Mouse (Mus musculus) liver, embryonic 16.5 days (tissue): ENCODE data around the gene Igf1r. TPM values are rescaled to one million over a fixed set of nuclear protein-coding genes. Genes with fewer than 3 reads are reported as not detected.

Experiments used
- ATAC-seq: fragments of 200-750 bp; cut with Nextera tagmentation; 2 replicates; pipeline ENCODE4 v1.8.0; 2017; ENCODE audit warnings: low read depth, mild to moderate bottlenecking, moderate number of reproducible peaks, moderate library complexity
- H3K27ac ChIP-seq: fragments of 300-500 bp; sonication (generic); 2 replicates; pipeline ENCODE4 v1.5.1; 2014; ENCODE audit warnings: mild to moderate bottlenecking, low read length
- H3K27me3 ChIP-seq: fragments of 300-500 bp; sonication (generic); 2 replicates; pipeline ENCODE4 v1.6.1; 2014; ENCODE audit warnings: low read depth, low read length, mixed read lengths; ENCODE audit not compliant: control insufficient read depth, insufficient read depth
- H3K36me3 ChIP-seq: fragments of 300-500 bp; sonication (generic); 2 replicates; pipeline ENCODE4 v1.6.1; 2014; ENCODE audit warnings: mild to moderate bottlenecking; ENCODE audit not compliant: control insufficient read depth, insufficient read depth
- H3K4me1 ChIP-seq: fragments of 300-500 bp; sonication (generic); 2 replicates; pipeline ENCODE4 v1.6.1; 2014; ENCODE audit warnings: low read depth, low read length, mixed read lengths; ENCODE audit not compliant: control insufficient read depth
- H3K4me2 ChIP-seq: fragments of 300-500 bp; sonication (generic); 2 replicates; pipeline ENCODE4 v1.6.1; 2014; ENCODE audit warnings: low read depth, low read length, mixed read lengths
- H3K4me3 ChIP-seq: fragments of 300-500 bp; sonication (generic); 2 replicates; pipeline ENCODE4 v1.5.1; 2014; ENCODE audit warnings: low read depth, mild to moderate bottlenecking, low read length
- H3K9ac ChIP-seq: fragments of 300-500 bp; sonication (generic); 2 replicates; pipeline ENCODE4 v1.6.1; 2014; ENCODE audit warnings: low read depth, low read length
- H3K9me3 ChIP-seq: fragments of 300-500 bp; sonication (generic); replicated peaks from 2 replicates; pipeline ENCODE4 v1.6.1; 2016; ENCODE audit warnings: low read length; ENCODE audit not compliant: control insufficient read depth
- WGBS: fragments of 180-500 bp; shearing (Covaris S2); extraction: QIAGEN DNeasy Blood & Tissue Kit; methylation state at CpG from one replicate; pipeline ENCODE4 v1.1.7; 2014; ENCODE audit not compliant: insufficient replicate concordance; 5-methylcytosine and 5-hydroxymethylcytosine counted together
- polyA plus RNA-seq: library from polyadenylated mRNA; unstranded; fragments of >200 nt; fragmentation: Nextera tagmentation; extraction: Ambion mirVana; gene quantifications from 2 replicates; pipeline ENCODE4 v1.2.1, GENCODE M21; 2015

Igf1r gene
- polyA plus RNA-seq, 1 experiment from 2014 or later = 3.2 TPM

GRCm38 (mm10) chr7:68069324-68069723 is 116.7 kb downstream of the Igf1r start:
- H3K9ac ChIP-seq = no peak overlapping the region
- H3K4me2 ChIP-seq = no peak overlapping the region
- H3K4me1 ChIP-seq = peaks cover 6% of the 10 kb centered on the region

GRCm38 (mm10) chr7:68070030-68070429 is 117.4 kb downstream of the Igf1r start:
- H3K36me3 ChIP-seq = no peaks in the 10 kb centered on the region
- peak overlapping the region; percentile 41 for H3K4me2 ChIP-seq
- 5% methylated on average over 3 of the region's 3 CpGs for WGBS
- H3K4me3 ChIP-seq = no peak overlapping the region
- peaks cover 4% of the 10 kb centered on the region; the same call in 1 of the 2 replicates for H3K27me3 ChIP-seq
- no peak overlapping the region for H3K27ac ChIP-seq
- no peak; the same call in 1 of the 2 replicates for ATAC-seq
- H3K4me1 ChIP-seq = peaks cover 6% of the 10 kb centered on the region
- H3K9ac ChIP-seq = no peak overlapping the region
- no peaks in the 10 kb centered on the region for H3K9me3 ChIP-seq

More at GRCm38 (mm10) chr7:68069324-68069723, 116.7 kb downstream of the Igf1r start:
- Histone ChIP-seq H3K27ac (no peak overlapping the region), H3K4me3 (no peak overlapping the region), H3K9me3 (no peaks in the 10 kb centered on the region), H3K36me3 (no peaks in the 10 kb centered on the region), H3K27me3 (peaks cover 4% of the 10 kb centered on the region; the same call in 1 of the 2 replicates)
- ATAC-seq = no peak
- 67% methylated on average over 7 of the region's 7 CpGs for WGBS

- Histone ChIP-seq H3K9me3 (no peaks in the 10 kb centered on the region), H3K4me1 (peaks cover 6% of the 10 kb centered on the region), H3K4me3 (no peak overlapping the region), H3K36me3 (no peaks in the 10 kb centered on the region), H3K9ac (0 out of 2 replicates have a peak overlapping the region, but pooled peaks have one; percentile 18), H3K27me3 (peaks cover 4% of the 10 kb centered on the region; the same call in 1 of the 2 replicates), H3K27ac (0 out of 2 replicates have a peak overlapping the region, but pooled peaks have one; percentile 17), H3K4me2 (peak overlapping the region; percentile 41)
- WGBS = 6% methylated on average over 7 of the region's 7 CpGs
- peak; percentile 85 for ATAC-seq
These were observed 118.0 kb downstream of the Igf1r start for GRCm38 (mm10) chr7:68070626-68071025.

DNA sequence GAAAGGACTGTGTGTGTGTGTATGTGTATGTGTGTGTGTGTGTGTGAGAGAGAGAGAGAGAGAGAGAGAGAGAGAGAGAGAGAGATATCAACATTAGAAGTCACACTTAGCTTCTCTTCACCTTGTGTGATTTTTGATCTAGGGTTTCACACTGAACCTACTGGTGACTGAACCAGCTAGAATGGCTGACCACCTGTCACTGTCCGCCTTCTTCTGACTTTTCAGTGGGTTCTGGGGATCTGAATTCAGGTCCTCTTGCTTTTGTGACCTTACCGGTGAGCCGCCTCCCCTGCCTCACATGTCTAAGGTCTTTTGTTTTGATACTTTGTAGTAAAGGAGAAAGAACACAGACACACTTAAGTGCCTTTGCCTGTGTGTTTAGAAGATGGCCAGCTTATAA is 118.4 kb downstream of the Igf1r start:
- Histone ChIP-seq H3K9ac (no peak overlapping the region), H3K4me2 (no peak overlapping the region), H3K27ac (no peak overlapping the region), H3K27me3 (peaks cover 4% of the 10 kb centered on the region; the same call in 1 of the 2 replicates), H3K9me3 (no peaks in the 10 kb centered on the region), H3K4me1 (peaks cover 6% of the 10 kb centered on the region), H3K4me3 (no peak overlapping the region), H3K36me3 (no peaks in the 10 kb centered on the region)
- WGBS = 90% methylated on average over 3 of the region's 3 CpGs
- ATAC-seq = no peak

DNA sequence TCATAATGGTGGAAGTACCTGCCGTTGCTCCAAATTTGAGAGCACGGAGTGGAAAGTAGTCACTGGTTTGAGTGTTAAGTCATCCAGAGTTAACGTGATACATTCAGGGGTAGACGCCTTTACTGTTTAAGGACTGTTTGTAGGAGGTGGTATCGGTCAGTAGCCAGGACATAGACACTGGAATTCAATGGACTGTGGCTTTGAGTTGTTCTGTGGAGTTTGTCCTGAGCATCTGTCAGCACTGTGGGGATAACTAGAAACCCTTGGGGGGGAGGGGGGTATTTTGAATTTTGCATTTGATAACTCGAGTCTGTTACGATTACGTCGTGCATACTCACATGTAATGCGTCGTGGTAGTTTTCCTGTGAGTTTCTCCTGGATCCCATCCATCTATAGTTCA is 119.1 kb downstream of the Igf1r start:
- WGBS = 85% methylated on average over 11 of the region's 11 CpGs
- Histone ChIP-seq H3K4me2 (no peak overlapping the region), H3K9ac (no peak overlapping the region), H3K4me3 (no peak overlapping the region), H3K36me3 (no peaks in the 10 kb centered on the region), H3K4me1 (peaks cover 6% of the 10 kb centered on the region), H3K9me3 (no peaks in the 10 kb centered on the region), H3K27ac (no peak overlapping the region), H3K27me3 (peaks cover 4% of the 10 kb centered on the region; the same call in 1 of the 2 replicates)
- no peak for ATAC-seq

DNA sequence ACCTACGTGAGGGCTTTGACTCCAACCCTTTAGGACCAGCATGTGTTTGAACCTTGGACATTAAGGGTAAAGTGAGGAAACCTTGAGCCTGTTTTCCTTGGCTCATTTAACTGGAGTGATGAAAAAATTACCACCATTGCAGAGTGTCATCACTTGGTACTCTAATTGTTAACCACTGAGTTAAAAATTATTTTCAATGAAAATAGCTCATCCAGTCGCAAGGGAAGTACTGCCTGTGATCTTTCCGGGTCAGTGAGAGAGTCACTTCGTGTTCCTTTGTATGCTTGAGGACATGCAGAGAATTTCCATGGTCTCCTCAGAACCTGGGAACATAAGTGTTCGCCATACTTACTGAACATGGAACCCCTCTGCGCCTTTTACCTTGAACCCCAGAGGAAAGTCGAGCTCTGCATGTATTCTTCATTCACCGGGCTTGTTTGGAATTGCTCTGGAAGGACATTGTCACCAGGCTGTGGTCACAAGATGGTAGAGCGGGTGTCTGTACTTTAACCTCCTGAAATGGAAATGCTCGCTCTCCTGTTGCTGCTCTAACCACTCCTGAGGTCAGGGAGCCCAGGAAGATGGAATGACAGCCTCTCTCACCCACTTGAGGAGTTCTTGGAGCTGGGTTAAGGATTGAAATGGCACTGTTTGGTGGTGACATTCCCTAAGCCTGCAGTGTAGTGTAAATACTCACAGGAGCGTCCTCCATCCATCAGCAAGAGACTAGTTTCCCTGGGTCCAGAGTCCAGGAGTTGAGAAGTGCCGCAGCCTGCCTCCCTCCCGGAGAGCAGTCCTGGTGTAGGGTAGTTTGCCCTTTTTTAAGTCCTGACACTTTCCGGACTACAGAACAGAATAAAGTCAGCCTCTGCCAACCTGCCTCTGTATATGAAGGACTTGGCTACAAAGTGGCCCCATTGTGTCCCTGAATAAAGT is 120.2 kb downstream of the Igf1r start:
- H3K4me1 ChIP-seq = peaks cover 6% of the 10 kb centered on the region
- no peak overlapping the region for H3K4me2 ChIP-seq
- H3K27me3 ChIP-seq = peaks cover 4% of the 10 kb centered on the region; the same call in 1 of the 2 replicates
- H3K9me3 ChIP-seq = no peaks in the 10 kb centered on the region
- ATAC-seq = no peak
- H3K4me3 ChIP-seq = no peak overlapping the region
- no peak overlapping the region for H3K9ac ChIP-seq
- 73% methylated on average over 14 of the region's 14 CpGs for WGBS
- no peaks in the 10 kb centered on the region for H3K36me3 ChIP-seq
- no peak overlapping the region for H3K27ac ChIP-seq

GRCm38 (mm10) chr7:68073460-68073806 is 120.8 kb downstream of the Igf1r start:
- Histone ChIP-seq H3K4me2 (no peak overlapping the region), H3K4me3 (no peak overlapping the region), H3K36me3 (no peaks in the 10 kb centered on the region), H3K4me1 (peaks cover 6% of the 10 kb centered on the region), H3K9me3 (no peaks in the 10 kb centered on the region), H3K27ac (no peak overlapping the region), H3K9ac (no peak overlapping the region), H3K27me3 (peaks cover 4% of the 10 kb centered on the region; the same call in 1 of the 2 replicates)
- ATAC-seq = no peak
- 59% methylated on average over 8 of the region's 8 CpGs for WGBS

DNA sequence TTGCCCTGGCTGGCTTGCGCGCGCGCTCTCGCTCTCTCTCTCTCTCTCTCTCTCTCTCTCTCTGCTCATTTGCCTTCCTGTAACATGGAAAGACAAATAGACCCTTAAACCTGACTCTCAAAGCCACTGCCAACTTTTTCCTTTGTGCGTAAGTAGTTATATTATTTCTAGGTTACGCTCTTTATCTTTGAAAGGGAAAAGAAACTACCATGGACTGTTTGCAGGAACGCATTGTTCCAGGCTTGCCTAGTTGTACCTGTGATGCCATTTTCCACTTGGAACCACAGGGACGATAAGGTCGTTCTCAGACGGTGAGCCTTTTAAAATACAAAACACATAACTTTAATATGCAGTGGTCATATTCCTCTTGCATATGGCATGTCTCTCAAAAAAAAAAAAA is 122.1 kb downstream of the Igf1r start:
- H3K4me2 ChIP-seq = no peak overlapping the region
- 88% methylated on average over 11 of the region's 11 CpGs for WGBS
- peaks cover 6% of the 10 kb centered on the region for H3K4me1 ChIP-seq
- H3K36me3 ChIP-seq = no peaks in the 10 kb centered on the region
- ATAC-seq = no peak
- H3K27ac ChIP-seq = no peak overlapping the region
- no peak overlapping the region for H3K4me3 ChIP-seq
- H3K9ac ChIP-seq = no peak overlapping the region
- no peaks in the 10 kb centered on the region for H3K9me3 ChIP-seq
- H3K27me3 ChIP-seq = peaks cover 4% of the 10 kb centered on the region; the same call in 1 of the 2 replicates

- Histone ChIP-seq H3K36me3 (no peaks in the 10 kb centered on the region), H3K27me3 (peaks cover 4% of the 10 kb centered on the region; the same call in 1 of the 2 replicates), H3K9ac (no peak overlapping the region), H3K4me3 (no peak overlapping the region), H3K4me2 (no peak overlapping the region), H3K4me1 (peaks cover 5% of the 10 kb centered on the region), H3K9me3 (no peaks in the 10 kb centered on the region), H3K27ac (no peak overlapping the region)
- no peak for ATAC-seq
- WGBS = 59% methylated on average over 3 of the region's 3 CpGs
These were observed 122.8 kb downstream of the Igf1r start for GRCm38 (mm10) chr7:68075401-68075800.
